Mouse (Mus musculus): ENCODE data around the gene Cep85l. TPM values are rescaled to one million over a fixed set of nuclear protein-coding genes. Genes with fewer than 3 reads are reported as not detected.
A peak's percentile ranks its signal among the peaks of the same experiment; 100 is the strongest.

Gene Cep85l
- 10 to 100 TPM; 30.7 to 44.0 TPM for total RNA-seq (2021)
- long read RNA-seq, experiment 1, full-length matches to known transcripts, result 5 of 8 reads
- long read RNA-seq, experiment 1, partial matches to known transcripts, result 1 of 8 reads
- long read RNA-seq, experiment 1, other reads (novel, unspliced or antisense), result 2 of 8 reads
- long read RNA-seq, experiment 2, full-length matches to known transcripts, result 2 of 3 reads
- long read RNA-seq, experiment 2, partial matches to known transcripts, result 0 of 3 reads
- long read RNA-seq, experiment 2, other reads (novel, unspliced or antisense), result 1 of 3 reads

DNA sequence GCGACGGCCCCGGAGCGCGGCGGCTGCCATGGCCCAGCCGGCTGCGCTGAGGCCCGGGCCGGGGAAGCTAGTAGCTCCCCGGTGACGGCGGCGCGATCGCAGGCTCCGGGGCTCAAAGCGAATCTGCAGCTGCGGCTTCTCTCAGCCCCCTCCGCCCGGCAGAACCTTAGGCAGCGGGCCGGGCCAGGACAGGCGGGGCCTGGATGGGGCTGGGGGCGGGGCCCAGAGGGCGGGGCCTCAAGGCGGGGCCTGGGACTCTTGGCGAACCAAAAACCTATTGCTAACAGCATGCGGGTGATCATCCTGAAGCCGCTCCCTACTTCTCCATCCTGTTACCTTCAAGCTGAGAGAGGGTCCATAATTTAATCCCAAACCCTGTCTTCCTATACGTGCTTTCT lies at the start of gene Cep85l:
Gene Cep85l (minus strand): TSS at position 239 of the 398 bp plus-strand sequence.
- peak; percentile 89 for DNase-seq (ENCODE audit: low spot score)

DNA sequence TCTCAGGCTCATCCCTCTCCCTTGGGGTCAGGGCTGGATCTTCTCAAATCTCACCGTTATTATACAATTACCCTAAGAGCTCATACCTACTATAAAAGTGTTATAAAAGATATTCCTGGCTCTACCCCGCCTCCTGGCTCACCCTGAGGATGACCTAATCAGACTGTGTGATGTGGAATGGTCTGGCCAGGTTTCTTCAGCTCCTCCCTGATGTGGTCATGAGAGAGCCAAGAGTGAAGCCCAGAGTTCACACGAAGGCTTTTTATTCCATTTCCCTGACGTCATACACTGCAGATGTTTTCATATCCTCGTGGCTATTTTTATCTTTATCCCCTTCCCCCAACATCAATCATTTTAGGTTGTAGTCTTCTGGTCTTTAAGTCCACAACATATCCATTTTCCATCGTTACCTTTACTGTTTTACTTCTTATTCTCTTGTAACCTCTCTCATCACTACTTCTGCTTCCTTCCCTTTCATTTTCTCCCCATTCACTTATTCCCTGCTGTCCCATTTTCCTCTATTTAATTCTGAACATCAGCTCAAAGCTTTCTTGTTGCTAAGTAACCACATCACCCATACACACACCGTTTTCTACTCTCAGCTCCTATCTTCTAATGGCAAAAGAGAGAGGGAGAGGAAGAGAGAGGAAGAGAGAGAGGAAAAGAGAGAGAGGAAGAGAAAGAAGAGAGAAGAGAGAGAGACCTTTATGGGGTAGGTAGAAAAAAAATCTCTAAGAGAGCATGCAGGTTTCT lies 49.1 kb upstream of the Cep85l start:
- peak; percentile 67 for DNase-seq (ENCODE audit: low spot score)

DNA sequence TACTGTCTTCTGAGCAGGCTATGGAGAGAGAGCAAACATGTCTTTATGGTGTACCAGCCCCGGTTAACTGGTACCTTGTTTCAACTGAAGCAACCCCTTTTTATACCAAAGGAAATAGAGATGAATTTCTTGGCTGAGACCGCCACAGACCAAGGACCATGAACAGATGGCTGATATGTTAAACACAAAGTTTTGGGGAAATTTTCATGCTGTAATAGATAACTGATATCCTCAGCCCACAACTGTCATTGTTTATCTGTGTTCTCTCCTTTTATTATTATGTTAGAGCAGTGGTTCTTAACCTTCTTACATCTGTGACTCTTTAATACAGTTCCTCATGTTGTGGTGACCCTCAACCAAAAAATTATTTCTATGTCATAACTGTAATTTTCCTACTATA lies 46.8 kb upstream of the Cep85l start:
- no peak for DNase-seq (ENCODE audit: low spot score)

- DNase-seq (ENCODE audit: low spot score), result no peak
These were observed 43.3 kb upstream of the Cep85l start for GRCm38 (mm10) chr10:53423091-53423490.

DNA sequence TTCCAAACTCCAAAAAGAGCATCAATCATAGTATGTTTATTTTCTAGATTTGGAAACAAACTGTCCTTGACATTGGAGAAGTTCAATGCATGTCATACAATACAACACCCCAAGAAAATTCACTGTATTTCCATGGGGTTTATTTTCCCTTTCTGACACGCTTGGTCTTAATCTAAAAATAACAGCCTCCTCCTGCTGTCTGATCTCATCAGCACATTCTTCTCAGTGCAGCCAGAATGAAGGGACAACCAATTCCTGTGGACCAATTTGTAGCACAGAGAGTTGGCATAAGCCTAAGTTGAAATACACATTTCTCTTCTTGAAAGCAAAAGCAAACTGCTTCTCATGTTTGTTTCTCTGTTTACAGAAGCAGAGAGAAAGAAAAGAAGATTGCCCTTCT lies 42.5 kb upstream of the Cep85l start:
- DNase-seq (ENCODE audit: low spot score), result peak; percentile 53

- DNase-seq (ENCODE audit: low spot score), result peak; percentile 80
These were observed 41.9 kb upstream of the Cep85l start for GRCm38 (mm10) chr10:53421613-53422012.

- no peak for DNase-seq (ENCODE audit: low spot score)
These were observed 40.3 kb upstream of the Cep85l start for GRCm38 (mm10) chr10:53420069-53420468.

DNA sequence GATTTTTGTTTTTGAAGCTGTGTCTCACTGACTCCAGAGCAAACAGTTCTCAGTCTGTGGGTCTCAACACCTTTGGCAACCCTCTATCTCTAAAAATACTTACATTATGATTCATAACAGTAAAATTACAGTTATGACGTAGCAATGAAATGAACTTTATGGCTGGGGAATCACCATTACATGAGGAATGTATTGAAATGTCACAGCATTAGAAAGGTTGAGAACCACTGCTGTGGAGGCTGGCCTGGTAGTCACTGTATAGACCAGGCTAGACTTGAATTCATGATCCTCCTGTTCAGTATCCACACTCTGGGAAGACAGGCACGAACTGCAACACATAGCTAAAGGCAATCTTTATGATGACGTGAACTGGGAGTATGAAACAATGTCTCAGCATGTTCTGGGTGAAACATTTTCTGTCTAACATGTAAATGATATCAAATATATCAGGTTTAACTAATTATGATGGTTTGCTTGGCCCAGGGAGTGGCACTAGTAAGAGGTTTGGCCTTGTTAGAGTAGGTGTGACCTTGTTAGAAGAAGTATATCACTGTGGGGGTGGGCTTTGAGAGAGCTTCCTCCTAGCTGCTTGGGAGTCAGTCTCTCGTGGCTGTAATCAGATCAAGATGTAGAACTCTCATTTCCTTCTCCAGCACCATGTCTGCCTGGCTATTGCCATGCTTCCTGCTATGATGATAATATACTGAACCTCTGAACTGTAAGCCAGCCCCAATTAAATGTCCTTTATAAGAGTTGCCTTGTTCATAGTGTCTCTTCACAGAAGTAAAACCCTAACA lies 39.6 kb upstream of the Cep85l start:
- DNase-seq (ENCODE audit: low spot score), result no peak

GRCm38 (mm10) chr10:53417015-53417414 lies 37.3 kb upstream of the Cep85l start:
- DNase-seq (ENCODE audit: low spot score), result no peak

DNA sequence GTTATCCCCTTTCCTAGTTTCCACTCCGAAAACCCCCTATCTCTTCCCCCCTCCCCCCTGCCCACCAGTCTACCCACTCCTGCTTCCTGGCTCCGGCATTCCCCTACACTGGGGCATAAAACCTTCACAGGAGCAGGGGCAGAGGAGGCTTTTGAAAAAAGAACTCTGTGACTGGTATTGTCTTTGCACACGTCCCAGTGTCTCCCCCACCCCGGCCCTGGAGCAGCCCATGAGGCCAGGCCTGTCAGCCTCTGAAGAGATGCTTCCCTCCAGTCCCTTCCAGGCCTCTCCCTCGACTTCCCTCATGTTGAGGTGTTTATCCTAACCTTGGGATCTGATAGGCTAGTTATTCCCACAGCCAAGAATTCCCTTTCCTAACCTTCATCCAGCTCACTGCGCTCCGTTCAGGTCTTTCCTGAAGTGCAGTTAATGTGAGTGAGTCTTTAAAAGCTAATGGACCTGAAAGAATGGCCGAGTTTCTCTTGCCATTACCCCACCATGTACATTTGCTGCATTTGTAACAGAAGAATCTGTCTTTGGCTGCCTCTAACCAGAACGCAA lies 36.5 kb upstream of the Cep85l start:
- DNase-seq (ENCODE audit: low spot score), result no peak

GRCm38 (mm10) chr10:53415252-53415651 lies 35.5 kb upstream of the Cep85l start:
- DNase-seq (ENCODE audit: low spot score), result no peak

DNA sequence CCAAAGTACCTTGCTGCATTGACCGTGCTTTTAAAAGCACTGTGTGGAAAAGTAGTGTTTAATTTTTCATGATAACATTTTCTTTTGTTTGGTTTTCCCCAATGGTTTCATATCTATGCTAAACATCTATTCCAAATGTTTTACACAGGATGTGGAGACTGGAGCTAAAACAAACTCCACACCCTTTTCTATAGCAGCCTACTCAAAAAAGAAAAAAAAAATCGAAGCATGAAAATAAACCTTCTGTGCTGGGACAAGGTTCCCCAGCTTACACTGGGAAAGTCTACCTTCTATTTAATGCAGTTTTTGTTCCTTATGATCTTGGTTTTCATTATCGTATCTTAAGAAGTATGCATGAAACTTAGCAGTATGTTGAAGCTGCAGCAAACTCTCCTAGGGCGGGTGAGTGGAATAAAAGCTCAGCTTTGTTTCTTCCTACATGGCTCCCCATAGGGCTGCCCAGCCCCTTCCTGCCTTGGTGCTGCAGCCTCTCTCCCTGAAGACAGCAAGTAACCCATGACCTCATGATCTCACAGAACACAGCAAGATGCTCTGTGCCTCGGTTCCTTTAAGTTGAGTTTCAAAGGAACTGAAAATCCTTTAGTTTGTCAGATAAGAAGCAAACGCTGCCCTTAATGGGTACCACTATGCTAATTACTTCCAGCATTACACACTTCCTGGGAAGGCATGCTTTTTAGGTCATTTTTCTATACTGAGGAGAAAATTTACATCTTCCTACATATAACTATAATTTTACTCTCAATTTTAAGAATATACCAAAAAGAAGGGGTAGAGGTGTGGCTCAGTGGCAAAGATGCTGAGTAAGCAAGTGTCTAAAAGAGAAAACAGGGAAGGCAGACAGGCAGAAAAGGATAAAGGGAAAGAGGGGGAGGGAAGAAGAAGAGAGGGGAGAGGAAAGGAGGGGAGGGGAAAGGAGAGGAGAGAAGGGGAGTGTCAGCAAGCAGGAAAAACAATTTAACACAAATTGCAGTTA lies 34.6 kb upstream of the Cep85l start:
- DNase-seq (ENCODE audit: low spot score), result no peak

GRCm38 (mm10) chr10:53412936-53413335 lies 33.2 kb upstream of the Cep85l start:
- no peak for DNase-seq (ENCODE audit: low spot score)

DNA sequence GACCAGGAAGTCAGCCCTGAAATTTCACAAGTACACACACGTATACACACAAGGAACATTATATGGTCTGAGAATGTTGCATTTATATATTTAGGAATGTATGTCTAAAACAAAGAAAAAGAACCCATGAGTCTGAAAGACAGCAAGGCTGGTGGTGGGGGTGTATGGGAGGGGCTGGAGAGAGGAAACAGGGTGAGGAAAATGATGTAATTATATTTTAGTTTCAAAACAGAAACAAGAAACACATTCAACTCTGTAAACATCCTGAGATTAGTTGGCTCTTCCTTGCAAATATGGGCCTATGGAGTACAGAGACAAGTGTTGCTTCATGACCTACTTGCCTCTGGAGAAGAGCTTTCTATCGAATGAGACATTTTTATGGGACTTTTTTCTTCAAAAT lies 32.4 kb upstream of the Cep85l start:
- no peak for DNase-seq (ENCODE audit: low spot score)

GRCm38 (mm10) chr10:53410831-53411230 lies 31.1 kb upstream of the Cep85l start:
- DNase-seq (ENCODE audit: low spot score), result no peak

- no peak for DNase-seq (ENCODE audit: low spot score)
These were observed 27.7 kb upstream of the Cep85l start for GRCm38 (mm10) chr10:53407422-53407821.

GRCm38 (mm10) chr10:53406845-53407244 lies 27.1 kb upstream of the Cep85l start:
- DNase-seq (ENCODE audit: low spot score), result no peak

- DNase-seq (ENCODE audit: low spot score), result no peak
These were observed 22.5 kb upstream of the Cep85l start for GRCm38 (mm10) chr10:53402293-53402692.

DNA sequence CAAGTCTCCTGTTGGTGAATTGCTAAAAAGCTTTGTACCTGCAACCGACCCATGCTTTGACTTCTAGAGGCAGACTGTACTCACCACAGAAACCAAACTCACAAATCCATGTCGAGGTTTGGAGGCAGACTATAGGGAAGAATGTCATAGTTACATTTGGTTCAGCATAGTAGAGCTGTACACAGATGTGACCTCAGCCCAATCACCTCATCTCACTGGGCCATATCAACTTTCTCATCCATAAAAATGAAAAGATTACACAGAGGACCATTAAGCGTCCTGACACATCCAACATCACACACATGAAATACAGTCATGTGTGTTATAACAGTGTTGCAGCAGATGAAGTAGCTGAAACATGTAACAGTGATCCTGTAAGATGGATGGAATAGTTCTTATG lies 19.3 kb upstream of the Cep85l start:
- DNase-seq (ENCODE audit: low spot score), result no peak

- DNase-seq (ENCODE audit: low spot score), result peak; percentile 48
These were observed 18.8 kb upstream of the Cep85l start for GRCm38 (mm10) chr10:53398540-53398902.
